Mouse (Mus musculus): Measurements from ENCODE around the gene Narfl. TPM values are rescaled to one million over a fixed set of nuclear protein-coding genes. Genes with fewer than 3 reads are reported as not detected.

Narfl gene
- 43.5 and 45.5 TPM in 2 replicates for polyA plus RNA-seq (2012; rRNA removed)

- WGBS, result under 1% methylated on average over 37 of the region's 37 CpGs
- Histone ChIP-seq H3K27me3 (ENCODE audit: control insufficient read depth, insufficient read depth, low read length) (no peaks in the 10 kb centered on the region), H3K4me3 (replicated peaks; ENCODE audit: insufficient read depth, low read depth, low read length) (peak within 1 kb of the TSS; percentile 75), H3K27ac (ENCODE audit: insufficient read depth, low read length) (peak within 1 kb of the TSS; percentile 59; the same call in 1 of the 2 replicates), H3K4me1 (ENCODE audit: control insufficient read depth, insufficient read depth, low read length) (0 out of 2 replicates have a peak, but pooled peaks cover 6% of the 10 kb centered on the region)
- peak; percentile 97 to 99 for DNase-seq
- TF ChIP-seq POLR2A (IDR thresholded peaks at IDR 0.05; ENCODE audit: borderline replicate concordance, insufficient read depth, low read length) (peak; percentile 79), CTCF (IDR thresholded peaks at IDR 0.05; ENCODE audit: borderline replicate concordance, insufficient read depth, low read depth, low read length) (peak; percentile 95)
Observed at GRCm38 (mm10) chr17:25773549-25774120, at the start of gene Narfl. Gene Narfl, plus strand, starts transcription at chr17:25773776.

GRCm38 (mm10) chr17:25723919-25724318, 49.7 kb upstream of the Narfl start:
- TF ChIP-seq POLR2A (IDR thresholded peaks at IDR 0.05; ENCODE audit: borderline replicate concordance, insufficient read depth, low read length) (no peak), CTCF (IDR thresholded peaks at IDR 0.05; ENCODE audit: borderline replicate concordance, insufficient read depth, low read depth, low read length) (no peak)
- no peaks in the 10 kb centered on the region for H3K27me3 ChIP-seq (ENCODE audit: control insufficient read depth, insufficient read depth, low read length)
- 68% methylated on average over 7 of the region's 7 CpGs for WGBS
- H3K27ac ChIP-seq (ENCODE audit: insufficient read depth, low read length), result no peak overlapping the region
- peaks cover 7% of the 10 kb centered on the region for H3K4me1 ChIP-seq (ENCODE audit: control insufficient read depth, insufficient read depth, low read length)
- DNase-seq, result no peak
- no peak overlapping the region for H3K4me3 ChIP-seq (replicated peaks; ENCODE audit: insufficient read depth, low read depth, low read length)

GRCm38 (mm10) chr17:25725264-25725663, 48.3 kb upstream of the Narfl start:
- no peak for TF ChIP-seq CTCF (IDR thresholded peaks at IDR 0.05; ENCODE audit: borderline replicate concordance, insufficient read depth, low read depth, low read length)
- no peak for TF ChIP-seq POLR2A (IDR thresholded peaks at IDR 0.05; ENCODE audit: borderline replicate concordance, insufficient read depth, low read length)
- Histone ChIP-seq H3K27me3 (ENCODE audit: control insufficient read depth, insufficient read depth, low read length) (no peaks in the 10 kb centered on the region), H3K27ac (ENCODE audit: insufficient read depth, low read length) (no peak overlapping the region), H3K4me1 (ENCODE audit: control insufficient read depth, insufficient read depth, low read length) (peaks cover 9% of the 10 kb centered on the region), H3K4me3 (replicated peaks; ENCODE audit: insufficient read depth, low read depth, low read length) (no peak overlapping the region)
- DNase-seq, result no peak
- WGBS, result 69% methylated on average over 6 of the region's 6 CpGs

GRCm38 (mm10) chr17:25727265-25728008, 46.1 kb upstream of the Narfl start, which contains the start of the genes Chtf18 and Rpusd1:
Gene Chtf18, minus strand, starts transcription at chr17:25727419.
Gene Rpusd1, plus strand, starts transcription at chr17:25727670.
- peak; percentile 99 to 100 for DNase-seq
- Histone ChIP-seq H3K27me3 (ENCODE audit: control insufficient read depth, insufficient read depth, low read length) (no peaks in the 10 kb centered on the region), H3K27ac (ENCODE audit: insufficient read depth, low read length) (0 out of 2 replicates have a peak within 1 kb of the TSS, but pooled peaks have one; percentile 48), H3K4me3 (replicated peaks; ENCODE audit: insufficient read depth, low read depth, low read length) (peak within 1 kb of the TSS; percentile 95), H3K4me1 (ENCODE audit: control insufficient read depth, insufficient read depth, low read length) (peaks cover 9% of the 10 kb centered on the region)
- under 1% methylated on average over 37 of the region's 37 CpGs for WGBS
- no peak for TF ChIP-seq CTCF (IDR thresholded peaks at IDR 0.05; ENCODE audit: borderline replicate concordance, insufficient read depth, low read depth, low read length)
- peak; percentile 92; the same call in 1 of the 2 replicates for TF ChIP-seq POLR2A (IDR thresholded peaks at IDR 0.05; ENCODE audit: borderline replicate concordance, insufficient read depth, low read length)

- 10% methylated on average over 4 of the region's 4 CpGs for WGBS
- no peak overlapping the region for H3K27ac ChIP-seq (ENCODE audit: insufficient read depth, low read length)
- DNase-seq, result no peak
Observed at GRCm38 (mm10) chr17:25728009-25728270, 45.6 kb upstream of the Narfl start.

GRCm38 (mm10) chr17:25732082-25732481, 41.5 kb upstream of the Narfl start:
- Histone ChIP-seq H3K27me3 (ENCODE audit: control insufficient read depth, insufficient read depth, low read length) (no peaks in the 10 kb centered on the region), H3K27ac (ENCODE audit: insufficient read depth, low read length) (no peak overlapping the region), H3K4me1 (ENCODE audit: control insufficient read depth, insufficient read depth, low read length) (peaks cover 9% of the 10 kb centered on the region), H3K4me3 (replicated peaks; ENCODE audit: insufficient read depth, low read depth, low read length) (no peak overlapping the region)
- 19% methylated on average over 2 of the region's 2 CpGs for WGBS
- peak; percentile 92 for TF ChIP-seq CTCF (IDR thresholded peaks at IDR 0.05; ENCODE audit: borderline replicate concordance, insufficient read depth, low read depth, low read length)
- no peak for TF ChIP-seq POLR2A (IDR thresholded peaks at IDR 0.05; ENCODE audit: borderline replicate concordance, insufficient read depth, low read length)
- DNase-seq, result peak; percentile 77 to 86

More at GRCm38 (mm10) chr17:25728009-25728270, 45.6 kb upstream of the Narfl start:
- H3K4me3 ChIP-seq (replicated peaks; ENCODE audit: insufficient read depth, low read depth, low read length), result peak overlapping the region; percentile 95
- TF ChIP-seq POLR2A (IDR thresholded peaks at IDR 0.05; ENCODE audit: borderline replicate concordance, insufficient read depth, low read length), result no peak
- no peak for TF ChIP-seq CTCF (IDR thresholded peaks at IDR 0.05; ENCODE audit: borderline replicate concordance, insufficient read depth, low read depth, low read length)
- peaks cover 9% of the 10 kb centered on the region for H3K4me1 ChIP-seq (ENCODE audit: control insufficient read depth, insufficient read depth, low read length)
- no peaks in the 10 kb centered on the region for H3K27me3 ChIP-seq (ENCODE audit: control insufficient read depth, insufficient read depth, low read length)

- 76% methylated on average over 5 of the region's 5 CpGs for WGBS
- peaks cover 8% of the 10 kb centered on the region; the same call in 1 of the 2 replicates for H3K4me1 ChIP-seq (ENCODE audit: control insufficient read depth, insufficient read depth, low read length)
- TF ChIP-seq CTCF (IDR thresholded peaks at IDR 0.05; ENCODE audit: borderline replicate concordance, insufficient read depth, low read depth, low read length) (no peak), POLR2A (IDR thresholded peaks at IDR 0.05; ENCODE audit: borderline replicate concordance, insufficient read depth, low read length) (no peak)
Observed at GRCm38 (mm10) chr17:25735246-25735645, 38.3 kb upstream of the Narfl start.

More at GRCm38 (mm10) chr17:25735246-25735645, 38.3 kb upstream of the Narfl start:
- H3K27me3 ChIP-seq (ENCODE audit: control insufficient read depth, insufficient read depth, low read length), result no peaks in the 10 kb centered on the region
- DNase-seq, result no peak
- H3K27ac ChIP-seq (ENCODE audit: insufficient read depth, low read length), result no peak overlapping the region
- no peak overlapping the region for H3K4me3 ChIP-seq (replicated peaks; ENCODE audit: insufficient read depth, low read depth, low read length)

All from cerebellum, adult 2 months (tissue).